Mouse (Mus musculus) kidney, postnatal 14 days (tissue): ENCODE measurements around the gene Mmp9.

ENCODE experiments used
- DNase-seq: peaks from one replicate; pipeline ENCODE4 v3.0.0; 2022; ENCODE audit warnings: mixed read lengths

Gene Mmp9

GRCm38 (mm10) chr2:164940140-164940830 lies at the start of gene Mmp9:
Mmp9 (plus strand) TSS chr2:164940780.
- no peak for DNase-seq

- DNase-seq, result no peak
These were observed 49.3 kb upstream of the Mmp9 start for GRCm38 (mm10) chr2:164891056-164891834.

GRCm38 (mm10) chr2:164891908-164892695 lies 48.5 kb upstream of the Mmp9 start:
- no peak for DNase-seq

- DNase-seq, result no peak
These were observed 47.8 kb upstream of the Mmp9 start for GRCm38 (mm10) chr2:164892696-164893216.

- no peak for DNase-seq
These were observed 46.5 kb upstream of the Mmp9 start for GRCm38 (mm10) chr2:164894048-164894447.

GRCm38 (mm10) chr2:164894644-164895043 lies 45.9 kb upstream of the Mmp9 start:
- no peak for DNase-seq

- no peak for DNase-seq
These were observed 44.7 kb upstream of the Mmp9 start for GRCm38 (mm10) chr2:164895885-164896284.

- no peak for DNase-seq
These were observed 42.6 kb upstream of the Mmp9 start for GRCm38 (mm10) chr2:164898008-164898407.

GRCm38 (mm10) chr2:164899034-164899433 lies 41.5 kb upstream of the Mmp9 start:
- DNase-seq, result no peak

- DNase-seq, result no peak
These were observed 40.7 kb upstream of the Mmp9 start for GRCm38 (mm10) chr2:164899723-164900459.

- no peak for DNase-seq
These were observed 39.2 kb upstream of the Mmp9 start for GRCm38 (mm10) chr2:164901380-164901779.

GRCm38 (mm10) chr2:164903496-164903895 lies 37.1 kb upstream of the Mmp9 start:
- no peak for DNase-seq

GRCm38 (mm10) chr2:164906071-164906470 lies 34.5 kb upstream of the Mmp9 start:
- DNase-seq, result no peak

- no peak for DNase-seq
These were observed 33.1 kb upstream of the Mmp9 start for GRCm38 (mm10) chr2:164907511-164907910.

GRCm38 (mm10) chr2:164908011-164908410 lies 32.6 kb upstream of the Mmp9 start:
- no peak for DNase-seq

- DNase-seq, result no peak
These were observed 31.5 kb upstream of the Mmp9 start for GRCm38 (mm10) chr2:164909100-164909499.

- peak; percentile 62 for DNase-seq
These were observed 31.0 kb upstream of the Mmp9 start for GRCm38 (mm10) chr2:164909542-164909941.

- no peak for DNase-seq
These were observed 30.1 kb upstream of the Mmp9 start for GRCm38 (mm10) chr2:164910360-164911061.

GRCm38 (mm10) chr2:164911086-164912048 lies 29.2 kb upstream of the Mmp9 start, which contains the start of gene Zfp335:
Zfp335 (minus strand) TSS chr2:164911757.
- DNase-seq, result peak; percentile 97

- peak; percentile 47 for DNase-seq
These were observed 28.4 kb upstream of the Mmp9 start for GRCm38 (mm10) chr2:164912151-164912550.
